ENCODE assay signal across 8 mouse cellular contexts in genomic region chr4:53115410-53115809, GRCm38 (mm10). TPM values are rescaled to one million over a fixed set of nuclear protein-coding genes. Genes with fewer than 3 reads are reported as not detected.
A peak's percentile ranks its signal among the peaks of the same experiment; 100 is the strongest.
DNase-seq lines count a peak whose midpoint lies in the region; ATAC-seq lines count a peak whose summit lies in the region.

No protein-coding gene starts in this region.

- H3K4me3 ChIP-seq in forebrain, embryonic 10.5 days = no peak overlapping the region
- no peak overlapping the region for H3K4me3 ChIP-seq in forebrain, embryonic 14.5 days (ENCODE audit: low read depth, low read length)
- H3K4me3 ChIP-seq in liver, embryonic 16.5 days (ENCODE audit: low read depth, low read length) = no peak overlapping the region

- no peaks in the 10 kb centered on the region for H3K9me3 ChIP-seq in forebrain, embryonic 10.5 days
- no peaks in the 10 kb centered on the region for H3K9me3 ChIP-seq in forebrain, embryonic 14.5 days (replicated peaks; ENCODE audit: control insufficient read depth, low read length)
- H3K9me3 ChIP-seq in liver, embryonic 16.5 days (replicated peaks; ENCODE audit: control insufficient read depth, low read length) = no peaks in the 10 kb centered on the region

- 60% methylated on average over 4 of the region's 4 CpGs for WGBS in forebrain, embryonic 10.5 days
- 51% methylated on average over 4 of the region's 4 CpGs for WGBS in forebrain, embryonic 14.5 days
- WGBS in liver, embryonic 16.5 days (ENCODE audit: insufficient replicate concordance) = 70% methylated on average over 4 of the region's 4 CpGs

- peak overlapping the region; percentile 66 for H3K27ac ChIP-seq in forebrain, embryonic 10.5 days
- H3K27ac ChIP-seq in forebrain, embryonic 14.5 days (ENCODE audit: low read depth, low read length) = no peak overlapping the region
- no peak overlapping the region for H3K27ac ChIP-seq in liver, embryonic 16.5 days (ENCODE audit: low read length)

- ATAC-seq in forebrain, embryonic 14.5 days = no peak
- peak; percentile 15; the same call in 1 of the 2 replicates for ATAC-seq in liver, embryonic 16.5 days (ENCODE audit: low read depth)

- H3K4me1 ChIP-seq in forebrain, embryonic 10.5 days = peaks cover 32% of the 10 kb centered on the region
- no peaks in the 10 kb centered on the region for H3K4me1 ChIP-seq in forebrain, embryonic 14.5 days (ENCODE audit: control insufficient read depth, insufficient read depth, low read length)
- peaks cover 17% of the 10 kb centered on the region for H3K4me1 ChIP-seq in liver, embryonic 16.5 days (ENCODE audit: control insufficient read depth, low read depth, low read length)

- H3K4me2 ChIP-seq in forebrain, embryonic 14.5 days (ENCODE audit: low read length) = no peak overlapping the region
- H3K4me2 ChIP-seq in liver, embryonic 16.5 days (ENCODE audit: low read depth, low read length) = no peak overlapping the region

- no peak overlapping the region for H3K9ac ChIP-seq in forebrain, embryonic 14.5 days (ENCODE audit: low read length)
- H3K9ac ChIP-seq in liver, embryonic 16.5 days (ENCODE audit: low read depth, low read length) = no peak overlapping the region

- peak; percentile 20 for DNase-seq in forebrain, embryonic 10.5 days (ENCODE audit: extremely low spot score, low spot score)
- DNase-seq in forebrain, embryonic 14.5 days (ENCODE audit: low spot score) = no peak
- DNase-seq in kidney, postnatal 14 days = peak; percentile 34
- DNase-seq in kidney, adult 9 months = no peak
- peak; percentile 87 for DNase-seq in adipocyte (ENCODE audit: low spot score)
- DNase-seq in cerebellum, adult 8-10 months = no peak
- DNase-seq in testis, postnatal 14 days (ENCODE audit: low spot score) = no peak

- H3K27me3 ChIP-seq in forebrain, embryonic 10.5 days (ENCODE audit: poor library complexity, severe bottlenecking) = no peaks in the 10 kb centered on the region
- no peaks in the 10 kb centered on the region for H3K27me3 ChIP-seq in forebrain, embryonic 14.5 days (replicated peaks; ENCODE audit: control insufficient read depth, insufficient read depth, low read length)
- no peaks in the 10 kb centered on the region for H3K27me3 ChIP-seq in liver, embryonic 16.5 days (ENCODE audit: control insufficient read depth, insufficient read depth, low read depth, low read length)

- H3K36me3 ChIP-seq in forebrain, embryonic 10.5 days (replicated peaks) = no peaks in the 10 kb centered on the region
- no peaks in the 10 kb centered on the region for H3K36me3 ChIP-seq in forebrain, embryonic 14.5 days (ENCODE audit: control insufficient read depth, insufficient read depth, low read length)
- H3K36me3 ChIP-seq in liver, embryonic 16.5 days (ENCODE audit: control insufficient read depth, insufficient read depth) = no peaks in the 10 kb centered on the region; the same call in 1 of the 2 replicates

RNA-seq across cellular contexts. Expression of gene Abca1, which starts 44.3 kb away (rescaled TPM):
- 2.2 and 2.6 TPM in 2 replicates for polyA plus RNA-seq in forebrain, embryonic 10.5 days (2016; fragmentation: Nextera tagmentation; extraction: Ambion mirVana)
- 9.6 and 12.3 TPM in 2 replicates for polyA plus RNA-seq in forebrain, embryonic 14.5 days (2014; fragmentation: Nextera tagmentation; extraction: Ambion mirVana)
- polyA plus RNA-seq in liver, embryonic 16.5 days (2015; fragmentation: Nextera tagmentation; extraction: Ambion mirVana) = 17.0 and 19.0 TPM in 2 replicates

Comparison
In these comparisons a context has a peak if more than half of its experiments do, and no peak if none do; other contexts are left out.
1. DNase-seq: peak in forebrain, embryonic 10.5 days (single experiment), kidney, postnatal 14 days (single experiment) and adipocyte (single experiment); none in forebrain, embryonic 14.5 days (single experiment), kidney, adult 9 months (single experiment), cerebellum, adult 8-10 months (single experiment) and testis, postnatal 14 days (single experiment).